Mouse (Mus musculus): ENCODE measurements around the gene Vars2. TPM values are rescaled to one million over a fixed set of nuclear protein-coding genes. Genes with fewer than 3 reads are reported as not detected.

Gene Vars2
- polyA plus RNA-seq, 1 experiment: 13.7 TPM

DNA sequence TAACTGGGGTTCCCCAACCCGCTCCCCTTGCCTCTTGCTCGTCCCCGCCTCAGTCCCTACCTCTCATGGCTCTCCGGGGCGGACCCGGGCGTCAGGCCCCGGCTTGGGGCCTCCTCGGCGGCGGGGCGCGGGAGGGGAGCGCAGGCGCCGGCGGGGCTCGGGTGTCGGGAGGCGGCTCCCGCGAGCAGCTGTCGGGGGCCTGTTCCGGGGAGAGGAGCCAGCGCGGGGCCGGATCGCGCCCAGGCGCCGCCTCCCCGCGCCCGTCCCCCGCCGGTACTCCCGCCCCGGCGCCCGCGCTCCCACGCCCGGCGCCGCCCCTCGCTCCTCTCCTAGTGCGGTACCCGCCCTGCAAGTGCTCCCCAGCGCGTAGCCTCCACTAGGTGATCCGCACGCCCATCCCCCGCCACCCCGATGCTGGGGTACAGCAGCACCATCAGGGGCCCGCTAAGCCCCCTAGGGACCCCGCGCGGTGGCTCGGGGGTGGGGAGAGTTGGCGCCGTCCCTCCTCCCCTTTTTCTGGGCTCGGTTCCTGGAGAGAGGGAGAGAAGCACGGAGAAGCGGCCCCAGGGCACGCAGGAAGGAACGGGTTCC, 33.1 kb upstream of the Vars2 start:
- Histone ChIP-seq H3K79me2 (ENCODE audit: control insufficient read depth, insufficient read depth) (peaks cover 49% of the 10 kb centered on the region), H3K36me3 (ENCODE audit: control insufficient read depth, insufficient read depth) (no peaks in the 10 kb centered on the region), H3K4me3 (peak overlapping the region; percentile 52), H3K27me3 (ENCODE audit: control insufficient read depth, insufficient read depth, insufficient read length) (no peaks in the 10 kb centered on the region), H3ac (ENCODE audit: control insufficient read depth, insufficient read length) (peak overlapping the region; percentile 22), H3K4me2 (ENCODE audit: low read depth) (peak overlapping the region; percentile 89)
- TF ChIP-seq E2F4 (IDR thresholded peaks at IDR 0.05; ENCODE audit: insufficient read depth) (no peak), POLR2AphosphoS2 (IDR thresholded peaks at IDR 0.05; ENCODE audit: insufficient read length, low read depth) (peak; percentile 76), TCF12 (IDR thresholded peaks at IDR 0.05; ENCODE audit: insufficient read depth, poor library complexity, severe bottlenecking) (no peak), MYOG (IDR thresholded peaks at IDR 0.05; ENCODE audit: control insufficient read depth in 1 of 3, insufficient read depth in 1 of 3, insufficient read length in 2 of 3, low read depth in 2 of 3) (peak; percentile 14 to 91 (median 78)), USF1 (IDR thresholded peaks at IDR 0.05; ENCODE audit: low read depth) (no peak), MAX (IDR thresholded peaks at IDR 0.05; ENCODE audit: low read depth) (no peak), MYOD1 (IDR thresholded peaks at IDR 0.05; ENCODE audit: control insufficient read depth in 1 of 3, insufficient read length in 2 of 3, low read depth in 2 of 3) (peak in 2 of 3 experiments; percentile 84 to 86), POLR2A (IDR thresholded peaks at IDR 0.05; ENCODE audit: insufficient read length, low read depth) (peak; percentile 77), SRF (IDR thresholded peaks at IDR 0.05; ENCODE audit: control insufficient read depth, insufficient read length, low read depth) (no peak)

GRCm38 (mm10) chr17:35699919-35700318, 32.5 kb upstream of the Vars2 start:
- H3K27me3 ChIP-seq (ENCODE audit: control insufficient read depth, insufficient read depth, insufficient read length): no peaks in the 10 kb centered on the region
- peaks cover 54% of the 10 kb centered on the region for H3K79me2 ChIP-seq (ENCODE audit: control insufficient read depth, insufficient read depth)
- TF ChIP-seq REST (IDR thresholded peaks at IDR 0.05; ENCODE audit: insufficient read depth, insufficient read length) (no peak), POLR2A (IDR thresholded peaks at IDR 0.05; ENCODE audit: insufficient read length, low read depth) (peak; percentile 94), SRF (IDR thresholded peaks at IDR 0.05; ENCODE audit: control insufficient read depth, insufficient read length, low read depth) (no peak), E2F4 (IDR thresholded peaks at IDR 0.05; ENCODE audit: insufficient read depth) (no peak), TCF12 (IDR thresholded peaks at IDR 0.05; ENCODE audit: insufficient read depth, poor library complexity, severe bottlenecking) (no peak), POLR2AphosphoS2 (IDR thresholded peaks at IDR 0.05; ENCODE audit: insufficient read length, low read depth) (peak; percentile 88), MYOD1 (IDR thresholded peaks at IDR 0.05; ENCODE audit: control insufficient read depth in 1 of 3, insufficient read length in 2 of 3, low read depth in 2 of 3) (peak in 2 of 3 experiments; percentile 57 to 81), CEBPB (IDR thresholded peaks at IDR 0.05; ENCODE audit: insufficient read depth, poor library complexity, severe bottlenecking) (no peak), MAX (IDR thresholded peaks at IDR 0.05; ENCODE audit: low read depth) (no peak), MYOG (IDR thresholded peaks at IDR 0.05; ENCODE audit: control insufficient read depth in 1 of 3, insufficient read depth in 1 of 3, insufficient read length in 2 of 3, low read depth in 2 of 3) (peak in 1 of 3 experiments; percentile 59)
- peak overlapping the region; percentile 89 for H3K4me2 ChIP-seq (ENCODE audit: low read depth)
- peak overlapping the region; percentile 52 for H3K4me3 ChIP-seq
- H3K36me3 ChIP-seq (ENCODE audit: control insufficient read depth, insufficient read depth): no peaks in the 10 kb centered on the region
- peak overlapping the region; percentile 22 for H3ac ChIP-seq (ENCODE audit: control insufficient read depth, insufficient read length)

GRCm38 (mm10) chr17:35698501-35698883, 31.1 kb upstream of the Vars2 start:
- TF ChIP-seq MAX (IDR thresholded peaks at IDR 0.05; ENCODE audit: low read depth): no peak
- TF ChIP-seq MYOD1 (IDR thresholded peaks at IDR 0.05; ENCODE audit: control insufficient read depth in 1 of 3, insufficient read length in 2 of 3, low read depth in 2 of 3): no peak
- no peak for TF ChIP-seq TCF3 (IDR thresholded peaks at IDR 0.05; ENCODE audit: insufficient read length, low read depth)
- no peak for TF ChIP-seq POLR2A (IDR thresholded peaks at IDR 0.05; ENCODE audit: insufficient read length, low read depth)
- no peak for TF ChIP-seq E2F4 (IDR thresholded peaks at IDR 0.05; ENCODE audit: insufficient read depth)
- H3K79me2 ChIP-seq (ENCODE audit: control insufficient read depth, insufficient read depth): peaks cover 64% of the 10 kb centered on the region
- no peaks in the 10 kb centered on the region for H3K27me3 ChIP-seq (ENCODE audit: control insufficient read depth, insufficient read depth, insufficient read length)
- peaks cover 3% of the 10 kb centered on the region for H3K36me3 ChIP-seq (ENCODE audit: control insufficient read depth, insufficient read depth)
- peak overlapping the region; percentile 52 for H3K4me3 ChIP-seq
- no peak overlapping the region for H3ac ChIP-seq (ENCODE audit: control insufficient read depth, insufficient read length)
- H3K4me2 ChIP-seq (ENCODE audit: low read depth): peak overlapping the region; percentile 89

DNA sequence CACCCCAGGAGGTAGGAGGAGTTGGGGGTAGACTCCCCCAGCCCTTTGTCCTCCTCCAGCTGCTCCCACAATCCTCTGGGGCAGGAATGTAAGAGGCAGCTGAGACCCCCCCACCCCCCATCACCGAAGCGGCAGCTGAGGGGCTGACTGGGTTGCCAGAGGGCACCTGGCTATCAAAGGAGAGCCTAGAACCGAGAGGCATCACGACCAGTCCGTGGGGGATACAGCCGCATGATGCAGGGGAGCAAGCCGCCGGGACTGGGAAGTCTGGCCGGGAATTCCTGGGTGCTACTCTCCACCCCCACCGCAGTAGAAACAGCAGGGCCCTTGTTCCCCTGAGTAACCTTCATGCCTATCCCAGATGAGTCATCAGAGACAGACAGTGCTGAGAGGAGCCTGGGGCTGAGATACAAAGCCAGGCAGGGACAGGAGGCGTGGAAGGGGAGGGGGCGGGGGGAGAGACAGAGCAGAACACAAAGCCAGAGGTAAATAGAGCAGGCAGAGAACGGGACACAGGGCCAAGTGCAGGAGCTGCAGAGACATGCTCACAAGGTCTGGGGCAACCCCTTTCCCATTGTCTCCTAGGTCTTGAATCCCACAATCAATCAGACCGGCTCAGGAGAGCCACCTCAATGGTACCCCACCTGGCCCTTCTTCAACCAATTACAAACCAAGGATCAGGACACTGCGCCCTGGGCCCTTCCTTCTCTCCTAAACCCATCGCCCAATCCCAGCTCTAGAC, 30.5 kb upstream of the Vars2 start:
- no peak overlapping the region for H3ac ChIP-seq (ENCODE audit: control insufficient read depth, insufficient read length)
- TF ChIP-seq SRF (IDR thresholded peaks at IDR 0.05; ENCODE audit: control insufficient read depth, insufficient read length, low read depth) (no peak), POLR2AphosphoS2 (IDR thresholded peaks at IDR 0.05; ENCODE audit: insufficient read length, low read depth) (peak; percentile 53), POLR2A (IDR thresholded peaks at IDR 0.05; ENCODE audit: insufficient read length, low read depth) (no peak), MYOG (IDR thresholded peaks at IDR 0.05; ENCODE audit: control insufficient read depth in 1 of 3, insufficient read depth in 1 of 3, insufficient read length in 2 of 3, low read depth in 2 of 3) (peak in 2 of 3 experiments; percentile 32 to 77), MYOD1 (IDR thresholded peaks at IDR 0.05; ENCODE audit: control insufficient read depth in 1 of 3, insufficient read length in 2 of 3, low read depth in 2 of 3) (peak in 2 of 3 experiments; percentile 38 to 48)
- H3K79me2 ChIP-seq (ENCODE audit: control insufficient read depth, insufficient read depth): peaks cover 65% of the 10 kb centered on the region
- peaks cover 6% of the 10 kb centered on the region for H3K36me3 ChIP-seq (ENCODE audit: control insufficient read depth, insufficient read depth)
- peak overlapping the region; percentile 52 for H3K4me3 ChIP-seq
- peak overlapping the region; percentile 89 for H3K4me2 ChIP-seq (ENCODE audit: low read depth)
- no peaks in the 10 kb centered on the region for H3K27me3 ChIP-seq (ENCODE audit: control insufficient read depth, insufficient read depth, insufficient read length)

- no peak overlapping the region for H3ac ChIP-seq (ENCODE audit: control insufficient read depth, insufficient read length)
- TF ChIP-seq TCF3 (IDR thresholded peaks at IDR 0.05; ENCODE audit: insufficient read length, low read depth) (no peak), MYOG (IDR thresholded peaks at IDR 0.05; ENCODE audit: control insufficient read depth in 1 of 3, insufficient read depth in 1 of 3, insufficient read length in 2 of 3, low read depth in 2 of 3) (no peak), POLR2AphosphoS2 (IDR thresholded peaks at IDR 0.05; ENCODE audit: insufficient read length, low read depth) (no peak), SRF (IDR thresholded peaks at IDR 0.05; ENCODE audit: control insufficient read depth, insufficient read length, low read depth) (no peak), USF1 (IDR thresholded peaks at IDR 0.05; ENCODE audit: low read depth) (no peak), REST (IDR thresholded peaks at IDR 0.05; ENCODE audit: insufficient read depth, insufficient read length) (no peak), MAX (IDR thresholded peaks at IDR 0.05; ENCODE audit: low read depth) (no peak), MYOD1 (IDR thresholded peaks at IDR 0.05; ENCODE audit: control insufficient read depth in 1 of 3, insufficient read length in 2 of 3, low read depth in 2 of 3) (no peak), POLR2A (IDR thresholded peaks at IDR 0.05; ENCODE audit: insufficient read length, low read depth) (no peak), E2F4 (IDR thresholded peaks at IDR 0.05; ENCODE audit: insufficient read depth) (no peak), CEBPB (IDR thresholded peaks at IDR 0.05; ENCODE audit: insufficient read depth, poor library complexity, severe bottlenecking) (no peak), TCF12 (IDR thresholded peaks at IDR 0.05; ENCODE audit: insufficient read depth, poor library complexity, severe bottlenecking) (no peak)
- H3K4me2 ChIP-seq (ENCODE audit: low read depth): peak overlapping the region; percentile 89
- peaks cover 60% of the 10 kb centered on the region for H3K79me2 ChIP-seq (ENCODE audit: control insufficient read depth, insufficient read depth)
- H3K27me3 ChIP-seq (ENCODE audit: control insufficient read depth, insufficient read depth, insufficient read length): no peaks in the 10 kb centered on the region
- H3K36me3 ChIP-seq (ENCODE audit: control insufficient read depth, insufficient read depth): peaks cover 7% of the 10 kb centered on the region
- H3K4me3 ChIP-seq: peak overlapping the region; percentile 52
Observed at GRCm38 (mm10) chr17:35697429-35697758, 30.0 kb upstream of the Vars2 start.
